Mouse (Mus musculus): Measurements from ENCODE around the gene Taf3.

DNA sequence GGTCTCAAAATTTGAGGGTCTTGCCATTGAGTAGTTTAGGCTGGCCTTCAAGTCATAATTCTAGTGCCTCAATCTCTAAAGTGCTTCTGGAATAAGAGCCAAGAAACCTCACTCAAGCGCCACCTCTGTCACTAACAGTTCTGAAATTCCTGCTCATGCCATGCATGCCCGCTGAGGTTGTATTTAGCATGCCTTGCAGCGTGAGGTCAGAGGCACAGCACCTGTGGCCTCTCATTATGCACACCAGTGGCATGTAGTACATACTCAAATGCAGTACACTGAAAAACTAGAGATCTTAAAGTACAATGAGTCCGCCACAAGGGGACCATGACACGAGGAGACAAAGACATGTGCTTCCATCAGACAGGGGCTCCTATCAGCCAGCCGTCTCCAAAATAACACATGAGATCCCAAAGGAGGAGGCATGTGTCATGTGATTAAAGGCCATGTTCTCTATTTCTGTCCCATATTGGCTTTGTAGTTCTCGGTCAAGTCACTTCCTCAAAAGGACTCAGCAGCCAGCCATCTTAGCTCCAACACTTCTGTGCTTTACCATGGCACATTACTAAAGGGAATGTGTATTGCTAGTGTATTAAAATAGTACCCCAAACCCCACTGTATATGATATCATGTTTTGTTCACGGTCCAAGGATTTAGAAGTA lies 43.3 kb downstream of the Taf3 start:
- TF ChIP-seq ELF1 (IDR thresholded peaks at IDR 0.05; ENCODE audit: low read depth, low read length) (no peak), POLR2A (IDR thresholded peaks at IDR 0.05; ENCODE audit: control insufficient read depth in 1 of 2, insufficient read depth in 1 of 2, low read depth in 1 of 2, low read length in 2 of 2, poor library complexity in 1 of 2) (no peak), EP300 (IDR thresholded peaks at IDR 0.05; ENCODE audit: low read depth in 1 of 2, low read length in 2 of 2) (no peak), HCFC1 (IDR thresholded peaks at IDR 0.05; ENCODE audit: low read depth, low read length) (no peak), MEF2A (IDR thresholded peaks at IDR 0.05; ENCODE audit: extremely low read depth, insufficient replicate concordance, low read depth, low read length, poor library complexity, severe bottlenecking) (no peak), NELFE (IDR thresholded peaks at IDR 0.05; ENCODE audit: low read depth, low read length) (no peak), ZC3H11A (IDR thresholded peaks at IDR 0.05; ENCODE audit: low read depth, low read length) (no peak), CTCF (IDR thresholded peaks at IDR 0.05 in 2 of 3, conservative IDR thresholded peaks at IDR 0.05 in 1 of 3; ENCODE audit: control insufficient read depth in 1 of 3, insufficient read depth in 1 of 3, low read depth in 2 of 3, low read length in 3 of 3, poor library complexity in 1 of 3, severe bottlenecking in 1 of 3) (no peak), ETS1 (IDR thresholded peaks at IDR 0.05; ENCODE audit: low read depth, low read length) (no peak), ZNF384 (IDR thresholded peaks at IDR 0.05; ENCODE audit: low read depth, low read length) (no peak)

Data from MEL (cell line).